Mouse (Mus musculus) CH12F3 (cell line): ENCODE measurements around the gene Gm6588.
"Not testable (repeated sequence)": the region's sequence is repeated elsewhere in the genome, so short reads cannot be mapped to it uniquely, and the experiment has no call there.

Source experiments
- in situ Hi-C: fragments of 300-500 bp; cut with MboI; formaldehyde crosslinking; loops from 2 replicates; pipeline ENCODE4 v1.14.3; 2020; ENCODE audit warnings: low sequenced_read_pairs

The Gm6588 gene

DNA sequence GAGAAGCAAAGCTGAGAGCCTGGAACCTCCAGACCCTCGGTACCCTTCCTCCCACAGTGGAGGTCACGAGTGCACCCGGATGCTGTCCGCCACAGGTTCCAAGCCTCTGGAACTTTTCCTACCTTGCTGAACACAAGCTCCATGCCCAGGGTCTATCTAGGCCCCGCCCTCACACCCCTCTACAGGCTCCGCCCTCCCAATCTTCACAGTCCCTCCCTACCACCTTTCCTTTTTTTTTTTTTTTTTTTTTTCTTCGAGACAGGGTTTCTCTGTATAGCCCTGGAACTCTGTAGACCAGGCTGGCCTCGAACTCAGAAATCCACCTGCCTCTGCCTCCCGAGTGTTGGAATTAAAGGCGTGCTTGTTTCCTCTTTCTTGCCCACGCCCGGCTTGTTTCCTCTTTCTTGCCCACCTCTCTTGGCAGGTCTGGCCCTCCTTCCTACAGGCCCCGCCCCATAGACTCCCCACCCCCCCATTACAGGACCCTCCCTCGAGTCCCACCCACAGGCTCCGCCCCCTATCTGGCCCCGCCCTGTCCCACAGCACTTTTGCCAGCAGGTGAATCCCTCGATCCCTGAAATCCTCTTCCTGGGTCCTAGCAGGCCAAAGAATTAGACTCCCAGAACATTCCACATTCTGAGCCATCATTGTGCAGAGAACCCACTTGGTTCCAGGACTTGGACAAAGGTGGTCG is at the start of gene Gm6588:
Gene Gm6588, plus strand, starts transcription at position 680 of the 694 bp plus-strand sequence.
- in situ Hi-C loops = loop anchor here (10.0 kb wide), 1 partner anchor 606 kb away; no protein-coding TSS in a partner anchor

DNA sequence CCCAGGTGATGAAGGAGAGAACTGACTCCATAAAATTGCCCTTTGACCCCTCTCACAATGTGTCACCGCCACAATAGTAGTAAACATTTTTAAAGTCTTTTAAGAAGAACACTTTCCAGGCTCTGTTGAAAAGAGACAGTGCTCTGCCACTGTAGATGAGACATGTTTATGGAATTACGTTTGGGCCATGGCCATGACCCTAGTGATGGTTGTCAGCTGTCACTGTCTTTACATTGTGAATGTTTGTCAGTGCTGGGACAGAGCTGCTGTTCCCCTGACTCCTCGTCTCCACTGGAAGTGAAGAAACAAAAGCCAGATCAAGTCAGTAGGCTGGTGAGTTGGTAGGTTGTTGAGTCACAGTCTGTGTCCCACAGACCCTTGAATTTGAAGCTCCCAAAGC is 46.8 kb upstream of the Gm6588 start:
- in situ Hi-C loops = no loop called here

DNA sequence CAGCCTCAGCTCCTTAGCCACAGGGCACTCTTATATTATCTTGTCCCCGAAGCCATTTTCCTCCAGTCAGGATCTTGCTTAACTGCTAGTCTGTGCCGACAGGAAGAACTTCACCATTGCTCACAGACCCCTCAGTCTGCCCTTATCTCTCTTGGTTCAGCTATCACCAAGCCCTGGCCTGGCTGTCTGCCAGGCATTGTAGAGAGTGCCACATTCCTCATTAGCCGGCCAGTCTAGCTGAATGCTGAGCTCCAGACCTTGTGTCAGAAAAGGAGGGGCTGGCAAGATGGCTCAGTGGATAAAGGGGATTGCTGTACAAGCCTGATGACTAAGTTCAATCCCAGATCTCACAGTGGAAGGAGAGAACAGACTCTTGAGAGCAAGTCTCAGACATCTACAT is 43.2 kb upstream of the Gm6588 start:
- in situ Hi-C loops = no loop called here

DNA sequence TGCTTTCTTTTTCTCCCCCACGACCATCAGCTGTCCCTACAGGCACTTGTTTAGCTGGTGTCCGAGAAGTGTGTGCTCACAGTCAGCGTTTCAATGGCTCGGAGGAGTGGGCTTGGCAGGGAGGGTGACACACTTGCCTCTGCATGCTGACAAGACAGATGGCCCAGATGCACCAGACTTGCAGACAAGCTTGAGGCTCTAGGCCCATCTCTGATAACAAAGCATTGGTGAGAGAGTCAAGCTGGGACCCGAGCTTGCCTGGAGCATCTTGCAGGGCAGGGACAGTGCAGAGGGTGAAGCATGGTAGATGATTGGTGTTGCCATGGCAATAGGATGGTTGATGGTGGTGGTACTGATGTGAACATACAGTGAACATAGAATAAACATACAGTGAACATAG is 40.0 kb upstream of the Gm6588 start:
- in situ Hi-C loops = no loop called here

GRCm38 (mm10) chr5:112411072-112411471 is 38.2 kb upstream of the Gm6588 start:
- in situ Hi-C loops = no loop called here

- in situ Hi-C loops = no loop called here
Measured at GRCm38 (mm10) chr5:112411514-112412335, 37.5 kb upstream of the Gm6588 start.

DNA sequence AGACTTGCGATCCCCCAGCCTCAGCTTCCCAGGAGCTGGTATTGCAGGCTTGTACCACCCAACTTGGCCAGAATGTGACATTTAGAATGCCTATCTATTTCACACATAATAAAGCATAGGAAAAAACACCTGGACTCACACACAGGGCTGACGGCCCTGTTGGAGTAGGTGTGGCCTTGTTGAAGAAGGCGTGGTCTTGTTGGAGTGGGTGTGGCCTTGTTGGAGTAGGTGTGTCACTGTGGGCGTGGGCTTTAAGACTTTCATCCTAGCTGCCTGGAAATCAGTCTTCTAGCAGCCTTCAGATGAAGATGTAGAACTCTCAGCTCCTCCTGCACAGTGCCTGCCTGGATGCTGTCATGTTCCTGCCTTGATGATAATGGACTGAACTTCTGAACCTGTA is 36.4 kb upstream of the Gm6588 start:
- in situ Hi-C loops = not testable (repeated sequence)

- in situ Hi-C loops = no loop called here
Measured at GRCm38 (mm10) chr5:112416673-112417072, 32.6 kb upstream of the Gm6588 start.

GRCm38 (mm10) chr5:112418023-112418422 is 31.2 kb upstream of the Gm6588 start:
- in situ Hi-C loops = no loop called here

DNA sequence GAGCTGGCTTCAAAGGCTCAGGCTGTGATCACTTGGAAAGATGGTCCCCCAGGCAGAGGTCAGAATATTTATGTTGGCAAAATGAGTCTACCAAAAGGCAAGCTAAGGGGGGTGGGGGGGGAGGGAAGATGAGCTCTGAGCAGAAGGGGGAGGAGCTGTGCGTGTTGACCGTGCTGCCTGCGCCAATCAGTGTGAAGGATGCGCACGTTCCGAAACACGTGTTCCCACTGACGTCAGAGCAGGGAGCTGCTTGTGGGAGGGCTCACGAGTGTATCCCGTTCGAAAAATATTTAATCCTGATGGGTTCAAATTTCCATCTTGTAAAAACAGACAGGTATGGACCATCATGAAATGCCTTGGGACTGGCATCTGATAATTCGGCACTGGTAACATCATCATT is 29.7 kb upstream of the Gm6588 start:
- in situ Hi-C loops = no loop called here

GRCm38 (mm10) chr5:112426635-112427034 is 22.6 kb upstream of the Gm6588 start:
- in situ Hi-C loops = loop anchor here (10.0 kb wide), 1 partner anchor 192 kb away; no protein-coding TSS in a partner anchor

GRCm38 (mm10) chr5:112427283-112427682 is 21.9 kb upstream of the Gm6588 start:
- in situ Hi-C loops = loop anchor here (10.0 kb wide), 1 partner anchor 192 kb away; no protein-coding TSS in a partner anchor

- in situ Hi-C loops = loop anchor here (10.0 kb wide), 1 partner anchor 194 kb away; no protein-coding TSS in a partner anchor
Measured at GRCm38 (mm10) chr5:112428944-112429343, 20.3 kb upstream of the Gm6588 start.

DNA sequence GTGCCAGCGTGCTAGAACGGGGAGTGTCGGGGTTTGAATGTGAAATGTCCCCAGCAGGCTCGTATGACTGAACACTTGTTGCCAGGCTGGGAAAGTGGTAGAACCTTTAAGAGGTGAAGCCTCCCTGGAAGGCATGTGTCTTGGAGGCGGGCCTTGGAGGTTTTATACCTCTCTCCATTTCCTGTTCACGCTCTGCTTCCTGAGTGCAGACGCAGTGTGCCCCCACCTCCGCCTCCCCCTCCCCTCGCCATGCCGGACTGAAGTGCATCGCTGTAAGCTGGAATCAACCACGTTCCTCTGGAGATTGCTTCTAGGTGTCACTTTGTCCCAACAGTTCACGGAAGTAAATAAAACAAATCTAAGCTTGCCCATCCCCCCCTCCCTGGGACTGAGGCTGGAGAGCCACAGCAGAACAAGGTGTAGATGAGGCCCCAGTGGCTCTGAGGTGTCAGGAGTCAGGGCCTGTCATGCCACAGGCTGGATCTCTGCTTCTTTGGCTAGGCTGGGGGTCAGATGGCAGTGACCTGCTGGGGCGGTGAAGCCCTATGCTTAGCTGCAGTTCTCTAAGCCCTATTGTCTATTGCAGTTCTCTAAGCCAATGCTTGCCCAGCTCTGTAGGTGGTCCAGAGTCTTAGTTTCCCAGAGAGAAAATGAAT is 18.0 kb upstream of the Gm6588 start:
- in situ Hi-C loops = no loop called here

DNA sequence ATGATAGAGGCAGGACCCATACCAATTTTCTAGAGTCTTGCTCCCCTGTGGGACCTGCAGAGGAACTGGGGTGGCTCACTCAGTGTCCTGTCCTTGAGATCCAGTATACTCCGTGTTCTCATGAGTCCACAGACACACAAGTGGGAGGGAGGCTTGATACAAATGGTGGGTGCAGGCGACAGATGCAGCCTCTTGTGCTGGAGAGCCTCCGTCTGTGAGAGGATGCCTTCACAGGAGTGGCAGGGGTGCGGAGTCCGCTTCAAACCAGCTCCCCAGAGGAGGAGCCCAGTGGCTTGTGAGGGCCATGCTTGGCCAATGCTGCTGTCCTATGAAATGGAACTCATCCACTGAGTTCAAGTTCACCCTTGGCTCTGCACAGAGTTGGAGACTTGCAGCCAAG is 17.2 kb upstream of the Gm6588 start:
- in situ Hi-C loops = no loop called here

GRCm38 (mm10) chr5:112433004-112433403 is 16.2 kb upstream of the Gm6588 start:
- in situ Hi-C loops = no loop called here

- in situ Hi-C loops = no loop called here
Measured at GRCm38 (mm10) chr5:112438535-112438934, 10.7 kb upstream of the Gm6588 start.

DNA sequence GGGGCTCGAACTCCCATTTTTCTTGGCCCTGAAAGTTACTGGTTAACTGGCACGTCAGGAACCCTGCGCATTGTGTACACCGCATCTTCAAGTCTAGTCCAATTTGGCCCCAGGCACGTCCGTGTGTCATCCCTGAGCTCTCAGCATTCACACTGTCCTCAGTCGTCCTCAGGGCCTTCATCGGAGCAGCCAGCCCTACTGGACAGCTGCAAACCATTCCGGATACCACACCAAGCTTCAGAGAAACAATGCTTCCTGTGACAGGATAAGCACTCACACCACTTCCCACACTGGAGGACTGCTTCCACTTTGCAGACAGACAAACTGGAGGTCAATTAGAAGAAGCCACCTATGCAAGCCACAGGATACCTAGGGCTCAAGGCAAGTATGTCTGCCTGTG is 3.9 kb downstream of the Gm6588 start:
- in situ Hi-C loops = no loop called here

DNA sequence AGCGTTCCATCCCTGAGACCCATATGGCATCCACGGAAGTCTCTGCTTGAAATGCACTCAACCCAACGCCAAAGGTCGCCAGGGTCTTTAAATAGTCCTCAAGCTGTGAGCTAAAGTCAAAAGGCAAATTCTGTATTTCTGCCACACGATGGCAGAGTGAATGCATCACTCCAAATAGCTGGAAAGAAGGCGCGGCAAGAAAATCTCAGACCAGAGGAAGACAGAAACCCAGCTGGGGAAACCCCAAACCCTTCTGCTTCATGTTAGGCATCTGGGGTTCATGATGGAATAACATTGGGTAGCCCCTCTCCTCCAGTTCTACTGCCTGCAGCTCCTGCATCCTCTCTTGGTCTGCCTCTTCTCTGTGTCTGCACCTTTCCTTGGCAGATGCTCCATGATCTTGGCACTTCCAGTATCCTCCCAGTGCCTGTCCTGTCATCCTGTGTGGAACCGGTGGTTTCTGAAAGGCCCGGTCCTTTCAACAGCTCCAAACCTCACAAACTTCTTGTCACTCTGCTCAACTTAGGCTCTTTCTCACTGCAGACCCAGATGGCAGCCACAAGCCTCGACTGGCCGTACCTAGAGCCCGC is 5.8 kb downstream of the Gm6588 start:
- in situ Hi-C loops = no loop called here

DNA sequence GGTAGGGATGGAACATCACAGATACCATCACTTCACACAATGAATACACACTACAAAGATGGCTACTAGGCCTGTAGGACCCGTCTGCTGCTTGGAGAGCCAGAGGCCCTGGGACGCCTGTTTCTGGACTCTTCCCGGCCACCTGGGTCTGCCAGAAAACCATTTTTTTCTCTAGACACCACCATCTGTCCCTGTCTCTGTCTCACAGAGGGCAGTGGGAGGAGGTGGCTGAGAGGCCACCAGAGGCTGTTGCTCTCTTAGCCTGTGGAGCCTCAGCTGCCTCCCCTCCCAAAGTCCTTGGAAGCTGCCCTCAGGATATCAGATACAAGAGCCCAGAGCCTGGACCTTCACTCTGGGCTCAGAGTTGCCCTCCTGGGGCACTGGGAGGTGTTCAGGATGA is 10.7 kb downstream of the Gm6588 start:
- in situ Hi-C loops = no loop called here

DNA sequence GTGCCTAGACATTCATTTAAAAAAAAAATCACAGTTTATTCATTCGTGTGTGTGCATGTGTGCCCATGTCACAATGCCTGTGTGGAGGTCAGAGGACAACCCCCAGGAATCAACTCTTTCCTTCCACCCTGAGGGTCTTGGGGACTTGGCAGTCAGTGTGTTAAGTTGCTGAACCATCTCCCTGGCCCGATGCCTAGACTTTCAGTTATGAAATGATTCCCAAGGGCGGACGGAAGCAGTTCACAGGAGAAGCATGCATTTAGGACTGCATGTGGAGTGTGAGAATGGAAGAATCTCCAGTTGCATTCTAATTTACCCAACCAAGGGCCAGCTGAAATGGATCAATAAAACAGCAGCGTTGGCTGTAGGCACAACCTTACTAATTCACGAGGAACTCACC is 17.1 kb downstream of the Gm6588 start:
- in situ Hi-C loops = no loop called here
